Mouse (Mus musculus): ENCODE data around the gene Naa40. TPM values are rescaled to one million over a fixed set of nuclear protein-coding genes. Genes with fewer than 3 reads are reported as not detected.

Gene Naa40
- polyA plus RNA-seq, 1 experiment from 2014 or later, result 44.8 TPM

DNA sequence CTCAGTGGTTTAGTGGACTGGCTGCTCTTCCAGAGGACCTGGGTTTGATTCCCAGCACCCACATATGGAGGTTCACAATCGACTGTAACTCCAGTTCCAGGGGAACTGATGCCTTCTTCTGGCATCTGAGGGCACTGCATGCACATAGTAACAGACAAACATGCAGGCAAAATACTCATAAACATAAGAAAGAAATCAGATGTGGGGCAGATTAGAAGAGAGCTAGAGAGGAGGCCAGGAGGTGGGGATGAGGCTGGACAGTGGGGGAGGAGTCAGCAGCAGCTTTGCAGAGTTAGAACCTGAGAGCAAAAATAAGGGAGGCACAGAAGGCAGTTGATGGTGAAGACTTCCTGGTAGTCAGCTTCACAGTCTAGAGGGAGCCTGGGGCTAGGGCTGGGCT, 21.6 kb upstream of the Naa40 start:
- Histone ChIP-seq H3K4me2 (no peak overlapping the region), H3K4me3 (no peak overlapping the region), H3K9me3 (replicated peaks) (0 out of 2 replicates have a peak, but pooled peaks cover 5% of the 10 kb centered on the region), H3K9ac (no peak overlapping the region), H3K27ac (no peak overlapping the region), H3K4me1 (peaks cover 33% of the 10 kb centered on the region), H3K36me3 (no peaks in the 10 kb centered on the region), H3K27me3 (replicated peaks) (peaks cover 40% of the 10 kb centered on the region)
- ATAC-seq, result no peak
- WGBS (ENCODE audit: insufficient replicate concordance), result 61% methylated on average over 1 of the region's 1 CpGs

DNA sequence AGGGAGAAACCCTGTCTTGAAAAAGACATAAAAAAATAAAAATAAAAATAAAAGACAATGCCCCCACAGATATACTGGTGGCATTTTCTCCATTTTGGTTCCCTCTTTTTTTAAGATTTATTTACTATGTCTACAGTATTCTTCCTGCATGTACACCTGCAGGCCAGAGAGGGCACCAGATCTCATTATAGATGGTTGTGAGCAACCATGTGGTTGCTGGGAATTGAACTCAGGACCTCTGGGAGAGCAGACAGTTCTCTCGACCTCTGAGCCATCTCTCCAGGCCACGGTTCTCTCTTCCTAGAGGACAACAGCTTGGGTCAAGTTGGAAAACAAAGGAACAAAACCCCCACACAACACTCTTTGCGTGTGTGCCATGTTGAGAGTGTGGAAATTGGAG, 21.0 kb upstream of the Naa40 start:
- H3K27ac ChIP-seq, result no peak overlapping the region
- no peak overlapping the region for H3K4me2 ChIP-seq
- WGBS (ENCODE audit: insufficient replicate concordance), result 71% methylated on average over 3 of the region's 3 CpGs
- peaks cover 26% of the 10 kb centered on the region for H3K4me1 ChIP-seq
- no peak overlapping the region for H3K9ac ChIP-seq
- no peaks in the 10 kb centered on the region for H3K36me3 ChIP-seq
- H3K27me3 ChIP-seq (replicated peaks), result peaks cover 34% of the 10 kb centered on the region
- 0 out of 2 replicates have a peak, but pooled peaks cover 5% of the 10 kb centered on the region for H3K9me3 ChIP-seq (replicated peaks)
- ATAC-seq, result no peak
- H3K4me3 ChIP-seq, result no peak overlapping the region

DNA sequence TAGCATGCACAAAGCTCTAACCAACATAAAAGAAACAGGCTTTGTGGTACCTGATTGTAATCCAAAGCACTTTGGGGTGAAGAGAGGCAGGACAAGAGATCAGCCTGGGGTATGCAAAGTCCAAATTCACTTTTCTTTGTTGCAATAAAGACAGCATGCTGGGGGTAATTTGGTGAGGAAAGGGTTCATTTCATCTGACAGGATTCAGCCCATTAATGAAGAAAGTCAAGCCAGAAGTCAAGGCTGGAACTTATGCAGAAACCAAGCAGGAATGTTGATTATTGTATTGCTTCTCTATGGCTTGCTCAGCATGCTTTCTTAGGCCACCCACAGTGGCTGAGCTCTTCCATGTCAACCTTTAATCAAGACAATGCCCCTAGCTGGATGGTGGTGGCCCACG, 20.5 kb upstream of the Naa40 start:
- 0 out of 2 replicates have a peak, but pooled peaks cover 5% of the 10 kb centered on the region for H3K9me3 ChIP-seq (replicated peaks)
- no peak for ATAC-seq
- no peak overlapping the region for H3K4me2 ChIP-seq
- peaks cover 29% of the 10 kb centered on the region for H3K27me3 ChIP-seq (replicated peaks)
- WGBS (ENCODE audit: insufficient replicate concordance), result 82% methylated on average over 1 of the region's 1 CpGs
- no peaks in the 10 kb centered on the region for H3K36me3 ChIP-seq
- H3K9ac ChIP-seq, result no peak overlapping the region
- H3K4me3 ChIP-seq, result no peak overlapping the region
- H3K4me1 ChIP-seq, result peaks cover 22% of the 10 kb centered on the region
- no peak overlapping the region for H3K27ac ChIP-seq

DNA sequence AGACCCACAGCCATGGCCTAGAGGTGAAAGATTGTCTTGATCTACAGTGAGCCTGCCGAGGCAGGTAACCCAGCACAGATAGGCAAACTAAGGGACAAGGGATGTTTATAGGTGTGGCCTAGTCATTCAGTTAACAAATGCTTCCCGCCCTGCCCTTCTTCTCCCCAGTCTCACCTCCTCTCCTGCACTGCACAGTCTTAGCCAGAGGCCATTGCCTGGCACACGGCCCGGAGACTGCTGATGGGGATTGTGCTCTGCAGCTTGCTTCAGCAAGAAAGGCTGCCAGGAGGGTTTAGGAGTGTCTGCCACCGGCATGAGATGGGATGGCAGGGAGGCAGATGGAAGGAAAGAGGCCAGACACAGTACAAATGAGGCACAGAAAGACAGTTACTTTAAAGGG, 16.9 kb upstream of the Naa40 start:
- Histone ChIP-seq H3K9ac (no peak overlapping the region), H3K27ac (no peak overlapping the region), H3K36me3 (no peaks in the 10 kb centered on the region), H3K4me2 (no peak overlapping the region), H3K27me3 (replicated peaks) (peaks cover under 1% of the 10 kb centered on the region; the same call in 1 of the 2 replicates), H3K4me1 (no peaks in the 10 kb centered on the region), H3K4me3 (no peak overlapping the region), H3K9me3 (replicated peaks) (0 out of 2 replicates have a peak, but pooled peaks cover 5% of the 10 kb centered on the region)
- 65% methylated on average over 5 of the region's 5 CpGs for WGBS (ENCODE audit: insufficient replicate concordance)
- no peak for ATAC-seq

DNA sequence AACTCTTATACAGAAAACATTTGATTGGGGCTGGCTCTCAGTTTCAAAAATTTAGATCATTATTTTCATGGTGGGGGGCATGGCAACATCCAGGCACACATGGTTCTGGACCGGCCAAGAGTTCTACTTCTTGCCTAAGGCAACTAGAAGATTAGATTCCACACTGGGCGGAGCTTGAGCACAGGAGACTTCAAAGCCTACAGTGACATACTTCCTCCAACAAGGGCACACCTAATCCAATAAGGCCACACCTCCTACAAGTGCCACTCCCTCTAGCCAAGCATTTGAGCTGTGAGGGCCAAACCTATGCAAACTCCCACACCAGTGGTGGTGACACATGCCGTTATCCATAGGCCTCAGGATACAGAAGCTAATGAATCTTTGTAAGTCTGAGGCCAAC, 5.0 kb upstream of the Naa40 start:
- 48% methylated on average over 3 of the region's 3 CpGs for WGBS (ENCODE audit: insufficient replicate concordance)
- Histone ChIP-seq H3K9me3 (replicated peaks) (no peaks in the 10 kb centered on the region), H3K4me2 (no peak overlapping the region), H3K4me1 (peaks cover 14% of the 10 kb centered on the region), H3K36me3 (no peaks in the 10 kb centered on the region), H3K27me3 (replicated peaks) (0 out of 2 replicates have a peak, but pooled peaks cover 23% of the 10 kb centered on the region), H3K9ac (no peak overlapping the region), H3K27ac (no peak overlapping the region), H3K4me3 (no peak overlapping the region)
- peak; percentile 51 for ATAC-seq

DNA sequence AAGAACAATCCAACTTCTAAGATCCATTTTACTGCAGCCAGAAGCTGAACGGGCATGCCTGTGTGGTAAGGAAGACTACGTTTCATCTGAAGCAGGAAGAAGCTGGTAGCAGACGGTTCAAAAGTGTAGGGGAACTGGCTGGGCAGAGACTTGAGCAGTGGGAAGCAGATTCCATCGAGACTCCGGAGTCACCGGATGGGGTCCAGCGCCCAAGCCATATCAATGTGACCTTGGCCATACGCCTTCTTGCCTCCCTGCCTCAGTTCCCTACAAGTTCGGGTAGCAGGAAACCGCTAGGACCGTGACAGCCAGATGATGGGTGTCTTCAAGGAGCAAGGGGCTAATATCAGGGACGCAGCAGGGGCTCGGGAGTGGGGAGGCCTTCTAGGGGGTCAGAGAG, 692 bp downstream of the Naa40 start:
- Histone ChIP-seq H3K36me3 (peaks cover 35% of the 10 kb centered on the region), H3K4me2 (peak overlapping the region; percentile 95), H3K4me1 (peaks cover 44% of the 10 kb centered on the region), H3K27ac (peak overlapping the region; percentile 87), H3K27me3 (replicated peaks) (0 out of 2 replicates have a peak, but pooled peaks cover 23% of the 10 kb centered on the region), H3K9ac (peak overlapping the region; percentile 89), H3K9me3 (replicated peaks) (no peaks in the 10 kb centered on the region), H3K4me3 (peak overlapping the region; percentile 82)
- ATAC-seq, result no peak
- 1% methylated on average over 13 of the region's 13 CpGs for WGBS (ENCODE audit: insufficient replicate concordance)

DNA sequence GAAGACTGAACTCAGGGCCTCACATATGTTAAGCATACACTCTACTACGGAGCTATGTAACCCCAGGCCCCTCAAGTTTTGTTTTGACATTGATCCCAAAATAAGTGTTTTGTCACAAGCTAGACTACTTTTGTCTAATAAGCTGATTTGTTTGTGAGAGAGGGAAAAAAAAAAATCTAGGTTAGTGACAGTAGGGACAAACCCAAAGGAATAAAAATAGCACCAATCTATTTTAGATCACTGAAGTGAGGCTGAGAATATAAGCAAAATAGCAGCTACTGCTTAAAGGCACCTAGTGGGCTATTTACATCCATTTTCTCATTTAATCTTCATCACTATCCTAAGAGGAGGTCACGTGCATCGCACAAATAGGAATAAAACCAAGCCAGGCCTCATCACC, 1.4 kb downstream of the Naa40 start:
- H3K36me3 ChIP-seq, result peaks cover 40% of the 10 kb centered on the region
- peak overlapping the region; percentile 82 for H3K4me3 ChIP-seq
- H3K27ac ChIP-seq, result peak overlapping the region; percentile 87; the same call in 1 of the 2 replicates
- WGBS (ENCODE audit: insufficient replicate concordance), result 85% methylated on average over 3 of the region's 3 CpGs
- no peaks in the 10 kb centered on the region for H3K9me3 ChIP-seq (replicated peaks)
- peak overlapping the region; percentile 89 for H3K9ac ChIP-seq
- peaks cover 44% of the 10 kb centered on the region for H3K4me1 ChIP-seq
- ATAC-seq, result no peak
- H3K4me2 ChIP-seq, result peak overlapping the region; percentile 95
- H3K27me3 ChIP-seq (replicated peaks), result 0 out of 2 replicates have a peak, but pooled peaks cover 16% of the 10 kb centered on the region

DNA sequence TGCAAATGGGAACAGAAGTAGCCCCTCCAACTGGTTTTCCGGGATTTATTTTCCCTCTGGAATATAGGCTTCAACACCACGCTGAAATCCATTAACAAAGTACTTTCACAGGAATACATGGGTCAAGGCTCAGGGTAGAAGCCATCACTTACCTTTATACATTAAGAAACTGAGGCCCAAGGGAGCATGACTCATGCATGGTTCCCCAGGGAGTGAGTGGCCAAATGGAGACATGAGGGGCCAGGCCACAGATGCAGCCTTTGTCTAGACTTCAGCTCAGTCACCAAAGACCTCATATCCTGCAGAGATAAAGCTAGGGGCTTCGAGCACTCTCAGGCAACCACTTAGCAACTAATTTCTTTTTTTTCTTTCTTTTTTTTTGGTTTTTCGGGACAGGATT, 4.2 kb downstream of the Naa40 start:
- ATAC-seq, result no peak
- WGBS (ENCODE audit: insufficient replicate concordance), result 82% methylated on average over 4 of the region's 4 CpGs
- Histone ChIP-seq H3K27ac (no peak overlapping the region), H3K4me3 (no peak overlapping the region), H3K27me3 (replicated peaks) (no peaks in the 10 kb centered on the region), H3K36me3 (peaks cover 68% of the 10 kb centered on the region), H3K9ac (no peak overlapping the region), H3K4me2 (no peak overlapping the region), H3K9me3 (replicated peaks) (no peaks in the 10 kb centered on the region), H3K4me1 (peaks cover 43% of the 10 kb centered on the region)

DNA sequence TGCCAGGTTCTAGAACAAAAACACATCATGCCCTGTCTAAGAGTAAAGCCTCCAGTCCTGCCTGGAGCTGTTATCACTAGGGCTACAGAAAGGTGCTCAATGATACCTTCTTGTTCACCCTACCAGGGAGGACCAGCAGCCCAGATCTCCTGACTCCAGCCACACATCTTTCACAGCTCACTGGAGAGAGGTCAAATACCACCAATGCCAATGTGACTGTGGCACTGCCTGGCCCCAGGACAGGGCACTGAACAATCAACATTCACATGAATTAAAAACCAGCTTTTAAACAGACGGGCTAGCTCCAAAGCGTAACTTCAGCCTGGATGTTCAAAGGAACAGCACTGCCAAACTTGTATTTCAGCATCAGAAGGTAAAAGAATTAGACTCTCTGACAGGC, 5.0 kb downstream of the Naa40 start:
- Histone ChIP-seq H3K36me3 (peaks cover 76% of the 10 kb centered on the region), H3K27ac (no peak overlapping the region), H3K9ac (no peak overlapping the region), H3K9me3 (replicated peaks) (no peaks in the 10 kb centered on the region), H3K27me3 (replicated peaks) (no peaks in the 10 kb centered on the region), H3K4me1 (peaks cover 37% of the 10 kb centered on the region), H3K4me2 (no peak overlapping the region), H3K4me3 (no peak overlapping the region)
- no peak for ATAC-seq
- 87% methylated on average over 2 of the region's 2 CpGs for whole genome bisulfite sequencing (ENCODE audit: insufficient replicate concordance)

DNA sequence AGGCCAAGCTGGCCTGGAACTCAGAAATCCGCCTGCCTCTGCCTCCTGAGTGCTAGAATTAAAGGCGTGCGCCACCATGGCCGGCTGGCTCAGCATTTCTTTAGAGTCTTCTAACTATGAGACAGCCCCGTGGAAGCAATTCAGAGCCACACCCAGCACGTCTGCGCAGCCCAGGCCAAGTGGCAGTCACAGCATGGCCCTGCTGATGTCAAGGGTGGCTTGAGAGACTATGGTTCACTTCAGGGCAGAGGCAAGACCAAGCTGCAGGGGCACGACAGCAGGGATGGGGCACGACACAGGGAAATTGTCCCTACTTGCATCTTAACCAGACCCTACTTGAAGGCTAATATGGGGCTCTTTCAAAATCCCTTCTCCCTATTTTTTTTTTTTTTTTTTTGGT, 5.5 kb downstream of the Naa40 start:
- H3K4me1 ChIP-seq, result peaks cover 37% of the 10 kb centered on the region

DNA sequence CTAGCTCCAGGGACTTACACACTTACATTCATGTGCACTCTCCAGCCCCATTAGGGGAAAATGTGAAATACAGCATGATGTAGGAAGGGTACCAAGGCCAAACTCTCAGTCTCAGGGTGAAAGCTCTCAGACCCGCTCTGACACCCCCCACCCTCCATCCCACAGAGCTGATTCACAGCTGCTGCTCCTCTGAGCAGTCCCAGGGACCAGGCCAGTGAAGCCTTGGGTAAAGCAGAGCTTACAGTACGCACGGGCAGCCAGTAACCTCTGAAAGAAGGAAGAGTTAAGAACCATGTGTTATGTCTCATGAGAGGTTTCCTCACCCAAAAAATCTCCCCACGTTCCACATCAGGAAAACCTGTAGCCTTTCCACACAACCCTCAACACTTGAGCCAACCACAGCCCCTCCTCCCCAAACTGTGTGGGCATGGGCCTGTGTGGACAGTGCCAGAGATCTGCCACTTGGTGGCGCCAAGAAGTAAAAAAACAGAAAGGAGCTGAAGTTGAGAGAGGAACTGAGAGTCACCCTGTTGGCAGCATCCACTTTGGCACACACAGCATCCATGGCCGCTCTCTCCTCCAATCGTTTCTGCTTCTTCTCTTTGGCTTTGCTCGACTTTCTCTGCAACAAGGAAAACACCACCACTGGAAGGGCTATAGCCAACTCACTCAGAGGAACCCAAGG, 6.3 kb downstream of the Naa40 start:
- peaks cover 30% of the 10 kb centered on the region for H3K4me1 ChIP-seq
- H3K9me3 ChIP-seq (replicated peaks), result no peaks in the 10 kb centered on the region
- H3K4me2 ChIP-seq, result no peak overlapping the region
- H3K9ac ChIP-seq, result no peak overlapping the region
- H3K27ac ChIP-seq, result no peak overlapping the region
- no peaks in the 10 kb centered on the region for H3K27me3 ChIP-seq (replicated peaks)
- peaks cover 89% of the 10 kb centered on the region for H3K36me3 ChIP-seq
- 58% methylated on average over 8 of the region's 8 CpGs for WGBS (ENCODE audit: insufficient replicate concordance)
- ATAC-seq, result peak; percentile 60
- H3K4me3 ChIP-seq, result no peak overlapping the region

More for the DNA sequence above, 5.5 kb downstream of the Naa40 start:
- no peak overlapping the region for H3K4me3 ChIP-seq
- H3K36me3 ChIP-seq, result peaks cover 81% of the 10 kb centered on the region
- no peak overlapping the region for H3K4me2 ChIP-seq
- no peaks in the 10 kb centered on the region for H3K27me3 ChIP-seq (replicated peaks)
- no peak overlapping the region for H3K27ac ChIP-seq
- 75% methylated on average over 9 of the region's 9 CpGs for WGBS (ENCODE audit: insufficient replicate concordance)
- H3K9me3 ChIP-seq (replicated peaks), result no peaks in the 10 kb centered on the region
- H3K9ac ChIP-seq, result no peak overlapping the region
- ATAC-seq, result no peak

DNA sequence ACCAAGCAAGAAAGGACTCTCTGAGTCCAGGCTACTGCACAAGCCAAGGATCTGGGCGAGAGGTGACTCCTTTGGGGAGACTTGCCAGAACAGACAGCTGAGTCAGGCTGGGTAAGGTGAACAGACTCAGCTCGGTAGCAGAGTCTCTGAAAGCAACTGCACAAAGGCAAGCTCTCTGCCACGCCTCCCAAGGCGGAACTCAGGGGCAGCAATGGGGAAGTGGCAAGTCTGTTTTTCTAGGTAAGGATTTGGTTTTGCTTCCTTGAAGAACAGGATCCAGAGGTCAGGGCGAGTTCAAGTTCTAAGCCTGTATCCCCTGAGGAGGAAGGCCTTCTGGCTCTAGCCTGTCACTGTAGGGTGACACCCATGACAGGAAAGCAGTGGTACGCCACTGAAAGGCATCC, 14.5 kb downstream of the Naa40 start:
- Histone ChIP-seq H3K4me3 (no peak overlapping the region), H3K27me3 (replicated peaks) (no peaks in the 10 kb centered on the region), H3K4me2 (no peak overlapping the region), H3K36me3 (peaks cover 65% of the 10 kb centered on the region), H3K9me3 (replicated peaks) (no peaks in the 10 kb centered on the region), H3K27ac (no peak overlapping the region), H3K4me1 (no peaks in the 10 kb centered on the region), H3K9ac (no peak overlapping the region)
- no peak for ATAC-seq
- 67% methylated on average over 6 of the region's 6 CpGs for WGBS (ENCODE audit: insufficient replicate concordance)

Measured in liver, embryonic 12.5 days (tissue).